Mouse (Mus musculus) kidney, adult 2 months (tissue): Measurements from ENCODE around the gene Xpr1.

ENCODE experiments used
- CTCF ChIP-seq: fragments of 200-500 bp; conservative IDR thresholded peaks from 2 replicates; pipeline ENCODE4 v1.5.1; 2011; ENCODE audit warnings: low read depth, mild to moderate bottlenecking, control low read depth, low read length, moderate library complexity, mixed read lengths; ENCODE audit not compliant: insufficient read depth, insufficient read length
- POLR2A ChIP-seq: fragments of 200-500 bp; IDR thresholded peaks from one replicate; pipeline ENCODE4 v1.6.1; 2011; ENCODE audit warnings: low read depth, low read length, control low read depth

GRCm38 (mm10) chr1:155448932-155449331, 31.7 kb upstream of the Xpr1 start:
- TF ChIP-seq POLR2A, result no peak
- TF ChIP-seq CTCF, result no peak
